Mouse (Mus musculus): ENCODE measurements around the gene Speer4e. TPM values are rescaled to one million over a fixed set of nuclear protein-coding genes. Genes with fewer than 3 reads are reported as not detected.
A peak's percentile ranks its signal among the peaks of the same experiment; 100 is the strongest.
"Not testable (repeated sequence)": the region's sequence is repeated elsewhere in the genome, so short reads cannot be mapped to it uniquely, and the experiment has no call there.

Gene Speer4e
- polyA plus RNA-seq, 1 experiment from 2014 or later: not detected

GRCm38 (mm10) chr5:14947482-14948198 is 9.4 kb upstream of the Speer4e start:
- H3K27ac ChIP-seq; H3K9me3 ChIP-seq (replicated peaks); H3K27me3 ChIP-seq; H3K9ac ChIP-seq; H3K4me1 ChIP-seq (replicated peaks); H3K36me3 ChIP-seq; H3K4me2 ChIP-seq; H3K4me3 ChIP-seq; ATAC-seq (replicated peaks; ENCODE audit: insufficient number of reproducible peaks, insufficient read depth, low FRiP score, low read depth): not testable (repeated sequence)
- 53% methylated on average over 4 of the region's 4 CpGs for WGBS

DNA sequence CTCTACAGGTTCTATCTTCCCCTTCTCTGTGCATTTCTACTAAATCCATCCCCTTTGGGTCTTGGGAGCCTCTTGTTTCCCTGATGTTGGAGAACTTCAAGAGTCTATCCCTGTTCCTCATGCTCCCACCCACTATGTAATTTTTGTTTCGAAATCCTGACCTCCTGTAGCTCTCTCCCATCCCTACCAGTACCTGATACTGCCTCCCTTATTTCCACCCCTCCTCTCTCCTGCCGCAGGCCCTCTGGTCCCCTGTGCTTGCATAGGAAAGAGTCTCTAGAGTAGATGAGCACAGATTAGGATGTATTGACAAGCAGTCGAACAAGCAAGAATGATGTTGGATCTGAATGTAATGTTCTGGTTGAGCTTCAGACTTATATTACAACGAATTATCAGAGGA is 7.3 kb upstream of the Speer4e start:
- not testable (repeated sequence) for H3K4me2 ChIP-seq; H3K4me1 ChIP-seq (replicated peaks); H3K9ac ChIP-seq; H3K27ac ChIP-seq; H3K9me3 ChIP-seq (replicated peaks); H3K27me3 ChIP-seq; H3K4me3 ChIP-seq; H3K36me3 ChIP-seq
- 0 out of 2 replicates have a peak, but pooled peaks have one; percentile 53 for ATAC-seq (replicated peaks; ENCODE audit: insufficient number of reproducible peaks, insufficient read depth, low FRiP score, low read depth)
- WGBS: 42% methylated on average over 4 of the region's 4 CpGs

- not testable (repeated sequence) for H3K4me1 ChIP-seq (replicated peaks); H3K27me3 ChIP-seq; H3K9me3 ChIP-seq (replicated peaks); H3K36me3 ChIP-seq; H3K4me3 ChIP-seq; ATAC-seq (replicated peaks; ENCODE audit: insufficient number of reproducible peaks, insufficient read depth, low FRiP score, low read depth); H3K4me2 ChIP-seq; H3K9ac ChIP-seq; H3K27ac ChIP-seq
- 80% methylated on average over 1 of the region's 1 CpGs for WGBS
These were observed 2.8 kb upstream of the Speer4e start for GRCm38 (mm10) chr5:14941043-14941442.

DNA sequence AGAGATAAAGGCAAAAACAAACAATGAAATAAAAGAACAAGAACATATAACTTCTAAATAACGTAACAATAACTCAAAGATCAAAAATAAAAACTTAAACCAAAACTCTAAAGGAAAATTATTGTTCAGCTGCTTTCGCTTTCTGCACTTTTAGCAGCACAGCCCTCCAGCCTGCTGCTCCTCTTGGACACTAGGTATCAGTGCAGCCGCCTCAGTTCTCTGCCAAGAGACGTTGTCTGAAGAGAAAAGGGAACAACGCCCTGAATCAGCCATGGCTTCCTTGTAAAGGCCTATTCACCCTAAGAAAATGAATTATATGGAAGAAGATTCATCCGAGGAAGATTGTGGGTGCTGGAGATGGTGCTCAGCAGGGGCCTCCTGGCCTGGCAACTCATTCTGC is 4.5 kb downstream of the Speer4e start:
- H3K36me3 ChIP-seq; H3K4me1 ChIP-seq (replicated peaks); H3K4me3 ChIP-seq; H3K27me3 ChIP-seq; H3K9me3 ChIP-seq (replicated peaks); H3K4me2 ChIP-seq; H3K9ac ChIP-seq; ATAC-seq (replicated peaks; ENCODE audit: insufficient number of reproducible peaks, insufficient read depth, low FRiP score, low read depth); H3K27ac ChIP-seq: not testable (repeated sequence)
- 70% methylated on average over 5 of the region's 6 CpGs for WGBS

DNA sequence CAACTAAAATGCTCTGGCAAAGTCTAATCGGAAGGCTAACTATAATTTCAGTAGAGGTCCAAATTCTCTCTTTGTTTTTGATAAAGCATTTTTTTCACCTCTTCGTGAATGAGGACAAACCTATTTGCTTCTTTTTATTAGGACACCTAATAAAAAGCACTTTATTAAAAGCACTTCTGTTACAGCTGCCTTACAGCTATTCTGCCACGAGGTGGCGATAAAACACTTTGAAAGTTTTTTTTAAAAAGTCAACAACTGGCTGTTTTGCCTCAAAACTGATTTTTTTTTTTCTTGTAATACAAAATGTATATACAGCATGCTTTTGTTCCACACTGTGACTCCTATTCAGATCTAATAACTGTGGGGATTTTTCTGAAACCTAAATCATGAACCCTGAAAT is 11.2 kb downstream of the Speer4e start:
- not testable (repeated sequence) for H3K9me3 ChIP-seq (replicated peaks); H3K36me3 ChIP-seq
- 25% methylated on average over 4 of the region's 4 CpGs for WGBS

GRCm38 (mm10) chr5:14914799-14915198 is 23.4 kb downstream of the Speer4e start, which contains the start of gene Gm9758:
TSS of gene Gm9758 (minus strand) at chr5:14914899.
- not testable (repeated sequence) for H3K27me3 ChIP-seq; H3K36me3 ChIP-seq; H3K27ac ChIP-seq; ATAC-seq (replicated peaks; ENCODE audit: insufficient number of reproducible peaks, insufficient read depth, low FRiP score, low read depth); H3K9me3 ChIP-seq (replicated peaks); H3K4me2 ChIP-seq; H3K4me3 ChIP-seq; H3K4me1 ChIP-seq (replicated peaks); H3K9ac ChIP-seq
- WGBS: 38% methylated on average over 1 of the region's 1 CpGs

More for the DNA sequence above, 11.2 kb downstream of the Speer4e start:
- not testable (repeated sequence) for H3K4me1 ChIP-seq (replicated peaks); H3K27me3 ChIP-seq; H3K9ac ChIP-seq; H3K27ac ChIP-seq; H3K4me3 ChIP-seq; H3K4me2 ChIP-seq; ATAC-seq (replicated peaks; ENCODE audit: insufficient number of reproducible peaks, insufficient read depth, low FRiP score, low read depth)

DNA sequence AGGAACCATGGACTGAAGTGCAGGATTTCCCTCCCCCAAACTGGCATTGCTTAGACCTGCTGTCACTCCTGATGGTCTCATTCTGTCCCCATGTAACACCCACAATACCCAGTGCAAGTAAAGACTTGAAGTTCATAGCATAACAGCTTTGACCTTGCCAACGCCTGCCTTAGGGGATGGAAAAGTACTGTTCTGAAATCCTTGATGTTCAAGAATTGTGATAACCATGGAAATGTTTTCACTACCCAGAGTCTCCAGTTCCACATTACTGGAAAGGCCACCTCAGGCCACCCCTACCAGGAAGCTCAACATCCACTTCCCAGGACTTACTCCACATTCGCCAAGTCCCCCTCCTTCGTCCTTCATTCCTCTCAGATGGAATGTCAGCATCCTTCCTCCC is 23.9 kb downstream of the Speer4e start:
- not testable (repeated sequence) for H3K36me3 ChIP-seq; H3K4me3 ChIP-seq; H3K4me1 ChIP-seq (replicated peaks); H3K27me3 ChIP-seq; H3K4me2 ChIP-seq; H3K9ac ChIP-seq; H3K27ac ChIP-seq; H3K9me3 ChIP-seq (replicated peaks); ATAC-seq (replicated peaks; ENCODE audit: insufficient number of reproducible peaks, insufficient read depth, low FRiP score, low read depth)
- WGBS: 58% methylated on average over 2 of the region's 3 CpGs

GRCm38 (mm10) chr5:14903539-14903938 is 34.7 kb downstream of the Speer4e start:
- not testable (repeated sequence) for H3K36me3 ChIP-seq; H3K4me2 ChIP-seq; H3K9me3 ChIP-seq (replicated peaks); H3K4me3 ChIP-seq; ATAC-seq (replicated peaks; ENCODE audit: insufficient number of reproducible peaks, insufficient read depth, low FRiP score, low read depth); H3K4me1 ChIP-seq (replicated peaks); H3K27me3 ChIP-seq; H3K9ac ChIP-seq; H3K27ac ChIP-seq
- 17% methylated on average over 3 of the region's 3 CpGs for WGBS

DNA sequence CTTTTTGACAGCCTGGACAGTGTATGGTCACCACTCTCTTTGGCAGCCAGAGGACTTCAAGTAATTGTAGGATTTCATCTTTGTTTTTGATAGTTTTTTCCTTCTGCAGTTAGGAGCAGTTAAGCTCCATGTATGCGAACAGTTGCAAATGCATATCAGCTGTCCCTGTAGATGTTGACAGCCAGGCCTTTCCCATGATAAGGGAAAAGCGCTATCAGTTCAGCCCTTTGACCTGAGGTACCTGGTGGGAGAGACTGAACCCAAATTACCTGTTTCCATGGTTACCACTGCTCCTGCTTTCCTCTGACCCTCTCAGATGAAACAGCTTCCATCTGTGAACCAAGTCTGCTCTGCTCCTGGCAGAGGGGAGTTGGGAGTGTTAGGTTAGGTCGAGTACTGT is 46.0 kb downstream of the Speer4e start:
- Histone ChIP-seq H3K9ac (no peak overlapping the region), H3K27me3 (no peaks in the 10 kb centered on the region), H3K4me3 (no peak overlapping the region), H3K27ac (no peak overlapping the region), H3K4me1 (replicated peaks) (no peaks in the 10 kb centered on the region), H3K9me3 (replicated peaks) (no peaks in the 10 kb centered on the region), H3K36me3 (no peaks in the 10 kb centered on the region), H3K4me2 (no peak overlapping the region)
- ATAC-seq (replicated peaks; ENCODE audit: insufficient number of reproducible peaks, insufficient read depth, low FRiP score, low read depth): no peak
- 40% methylated on average over 3 of the region's 3 CpGs for WGBS

GRCm38 (mm10) chr5:14885291-14885690 is 52.9 kb downstream of the Speer4e start:
- H3K27ac ChIP-seq: peak overlapping the region; percentile 37; the same call in 1 of the 2 replicates
- H3K4me1 ChIP-seq (replicated peaks); H3K9ac ChIP-seq; H3K4me3 ChIP-seq; H3K36me3 ChIP-seq; H3K4me2 ChIP-seq; H3K27me3 ChIP-seq; H3K9me3 ChIP-seq (replicated peaks): not testable (repeated sequence)
- WGBS: 27% methylated on average over 2 of the region's 2 CpGs
- 0 out of 2 replicates have a peak, but pooled peaks have one; percentile 22 for ATAC-seq (replicated peaks; ENCODE audit: insufficient number of reproducible peaks, insufficient read depth, low FRiP score, low read depth)
